Mouse (Mus musculus) cortical plate, adult 2 months (tissue): Measurements from ENCODE around the gene Zfp184. TPM values are rescaled to one million over a fixed set of nuclear protein-coding genes. Genes with fewer than 3 reads are reported as not detected.

Source experiments
- H3K27ac ChIP-seq: fragments of 200-500 bp; 2 replicates; pipeline ENCODE4 v1.5.1; 2012; ENCODE audit warnings: low read length, control low read depth, inconsistent platforms; ENCODE audit not compliant: insufficient read depth
- H3K4me1 ChIP-seq: fragments of 200-500 bp; 2 replicates; pipeline ENCODE4 v1.6.1; 2011; ENCODE audit warnings: low read length; ENCODE audit not compliant: control insufficient read depth, insufficient read depth
- H3K4me3 ChIP-seq: fragments of 200-500 bp; 2 replicates; pipeline ENCODE4 v1.5.1; 2011; ENCODE audit warnings: mild to moderate bottlenecking, low read length, control low read depth; ENCODE audit not compliant: insufficient read depth
- CTCF ChIP-seq: fragments of 200-500 bp; IDR thresholded peaks from 2 replicates; pipeline ENCODE4 v1.5.1; 2011; ENCODE audit warnings: mild to moderate bottlenecking, control low read depth, low read length; ENCODE audit not compliant: insufficient read depth; ENCODE audit errors: extremely low read depth
- POLR2A ChIP-seq: fragments of 200-500 bp; IDR thresholded peaks from 2 replicates; pipeline ENCODE4 v1.6.1; 2011; ENCODE audit warnings: mild to moderate bottlenecking, low read length, control low read depth; ENCODE audit not compliant: insufficient read depth; ENCODE audit errors: extremely low read depth
- polyA plus RNA-seq: library from polyadenylated mRNA; depleted of rRNA; stranded (reverse); fragments of >200 nt; gene quantifications from 2 replicates; pipeline ENCODE4 v1.2.3, GENCODE M21; 2012

Gene Zfp184
- polyA plus RNA-seq, 1 experiment, result 2.3 TPM

GRCm38 (mm10) chr13:21911147-21911546 is 33.7 kb upstream of the Zfp184 start:
- H3K27ac ChIP-seq, result no peak overlapping the region
- no peak for TF ChIP-seq POLR2A
- no peak for TF ChIP-seq CTCF
- no peaks in the 10 kb centered on the region for H3K4me1 ChIP-seq
- H3K4me3 ChIP-seq, result 0 out of 2 replicates have a peak overlapping the region, but pooled peaks have one; percentile 25

- Histone ChIP-seq H3K4me1 (no peaks in the 10 kb centered on the region), H3K4me3 (no peak overlapping the region), H3K27ac (no peak overlapping the region)
- no peak for TF ChIP-seq CTCF
Observed at GRCm38 (mm10) chr13:21913854-21914253, 31.0 kb upstream of the Zfp184 start.

GRCm38 (mm10) chr13:21914599-21914998 is 30.3 kb upstream of the Zfp184 start:
- H3K4me1 ChIP-seq, result 0 out of 2 replicates have a peak, but pooled peaks cover 1% of the 10 kb centered on the region
- no peak overlapping the region for H3K27ac ChIP-seq
- no peak overlapping the region for H3K4me3 ChIP-seq
- TF ChIP-seq CTCF (no peak), POLR2A (no peak)

- H3K4me3 ChIP-seq, result no peak overlapping the region
- 0 out of 2 replicates have a peak, but pooled peaks cover 1% of the 10 kb centered on the region for H3K4me1 ChIP-seq
- no peak for TF ChIP-seq POLR2A
- no peak for TF ChIP-seq CTCF
- H3K27ac ChIP-seq, result no peak overlapping the region
Observed at GRCm38 (mm10) chr13:21915487-21915886, 29.4 kb upstream of the Zfp184 start.

- no peak overlapping the region for H3K27ac ChIP-seq
- TF ChIP-seq POLR2A (no peak), CTCF (no peak)
- H3K4me3 ChIP-seq, result no peak overlapping the region
- 0 out of 2 replicates have a peak, but pooled peaks cover 1% of the 10 kb centered on the region for H3K4me1 ChIP-seq
Observed at GRCm38 (mm10) chr13:21916056-21916455, 28.8 kb upstream of the Zfp184 start.

- no peak for TF ChIP-seq POLR2A
- TF ChIP-seq CTCF, result no peak
- 0 out of 2 replicates have a peak, but pooled peaks cover 1% of the 10 kb centered on the region for H3K4me1 ChIP-seq
- no peak overlapping the region for H3K4me3 ChIP-seq
- no peak overlapping the region for H3K27ac ChIP-seq
Observed at GRCm38 (mm10) chr13:21917040-21917439, 27.9 kb upstream of the Zfp184 start.

- no peak for TF ChIP-seq CTCF
- no peak for TF ChIP-seq POLR2A
- Histone ChIP-seq H3K4me3 (no peak overlapping the region), H3K27ac (no peak overlapping the region), H3K4me1 (0 out of 2 replicates have a peak, but pooled peaks cover 1% of the 10 kb centered on the region)
Observed at GRCm38 (mm10) chr13:21917480-21917879, 27.4 kb upstream of the Zfp184 start.

GRCm38 (mm10) chr13:21917992-21918391 is 26.9 kb upstream of the Zfp184 start:
- no peak overlapping the region for H3K4me3 ChIP-seq
- no peak for TF ChIP-seq POLR2A
- no peak for TF ChIP-seq CTCF
- H3K4me1 ChIP-seq, result 0 out of 2 replicates have a peak, but pooled peaks cover 1% of the 10 kb centered on the region
- no peak overlapping the region for H3K27ac ChIP-seq

- Histone ChIP-seq H3K4me3 (peak overlapping the region; percentile 15; the same call in 1 of the 2 replicates), H3K27ac (no peak overlapping the region), H3K4me1 (0 out of 2 replicates have a peak, but pooled peaks cover 1% of the 10 kb centered on the region)
- no peak for TF ChIP-seq CTCF
- TF ChIP-seq POLR2A, result no peak
Observed at GRCm38 (mm10) chr13:21918570-21919419, 26.1 kb upstream of the Zfp184 start.

GRCm38 (mm10) chr13:21919836-21920431 is 25.0 kb upstream of the Zfp184 start:
- TF ChIP-seq CTCF, result no peak
- Histone ChIP-seq H3K4me3 (no peak overlapping the region), H3K4me1 (0 out of 2 replicates have a peak, but pooled peaks cover 1% of the 10 kb centered on the region), H3K27ac (no peak overlapping the region)
